7 mouse cellular contexts compared by ENCODE assay signal in the genomic region with DNA sequence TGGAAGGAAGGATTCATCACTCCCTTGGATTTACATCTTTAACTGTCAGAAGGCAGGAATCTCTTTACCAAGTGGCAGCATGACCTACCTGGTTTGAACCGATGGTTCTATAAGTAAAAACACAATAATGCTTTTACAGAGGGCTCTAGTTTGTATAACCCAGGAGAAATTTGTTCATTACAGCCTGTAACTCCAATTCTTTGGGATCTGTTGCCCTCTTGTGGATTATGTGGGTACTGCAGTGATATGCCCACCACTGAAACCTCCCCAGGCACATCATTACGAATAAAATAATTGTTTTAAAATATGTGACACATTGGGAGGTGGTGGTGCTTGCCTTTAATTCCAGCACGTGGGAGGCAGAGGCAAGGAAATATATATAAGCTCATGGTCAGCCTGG.
DNase-seq lines count a peak whose midpoint lies in the region; ATAC-seq and TF ChIP-seq lines count a peak whose summit lies in the region.

No protein-coding gene starts in this region.

- 17% methylated on average over 3 of the region's 3 CpGs for WGBS in forebrain, embryonic 14.5 days
- 6% methylated on average over 3 of the region's 3 CpGs for WGBS in lung, embryonic 14.5 days

- no peaks in the 10 kb centered on the region for H3K36me3 ChIP-seq in forebrain, embryonic 14.5 days (ENCODE audit: control insufficient read depth, insufficient read depth, low read length)
- no peaks in the 10 kb centered on the region for H3K36me3 ChIP-seq in lung, embryonic 14.5 days (ENCODE audit: insufficient read depth)

- H3K27me3 ChIP-seq in forebrain, embryonic 14.5 days (replicated peaks; ENCODE audit: control insufficient read depth, insufficient read depth, low read length): no peaks in the 10 kb centered on the region
- no peaks in the 10 kb centered on the region for H3K27me3 ChIP-seq in lung, embryonic 14.5 days (ENCODE audit: insufficient read depth, low read length)

- TF ChIP-seq CTCF in lung, embryonic 14.5 days (IDR thresholded peaks at IDR 0.05; ENCODE audit: low read depth): peak; percentile 84

- no peak overlapping the region for H3K9ac ChIP-seq in forebrain, embryonic 14.5 days (ENCODE audit: low read length)
- no peak overlapping the region for H3K9ac ChIP-seq in lung, embryonic 14.5 days

- H3K4me1 ChIP-seq in forebrain, embryonic 14.5 days (ENCODE audit: control insufficient read depth, insufficient read depth, low read length): no peaks in the 10 kb centered on the region
- H3K4me1 ChIP-seq in lung, embryonic 14.5 days (ENCODE audit: insufficient read depth): no peaks in the 10 kb centered on the region

- DNase-seq in urinary bladder, postnatal 25 days (ENCODE audit: low spot score): peak; percentile 45
- DNase-seq in urinary bladder, postnatal 10 days (ENCODE audit: low spot score): no peak
- DNase-seq in c-Kit-positive CD71-negative TER-119-negative erythroid progenitor cells, embryonic 14.5 days (ENCODE audit: low read depth): peak; percentile 34
- DNase-seq in forebrain, embryonic 14.5 days (ENCODE audit: low spot score): peak; percentile 73
- DNase-seq in kidney, postnatal 4 days: peak; percentile 49 to 52
- peak; percentile 81 for DNase-seq in lung, embryonic 14.5 days
- peak; percentile 74 to 79 for DNase-seq in right cerebral cortex, adult 2 months (ENCODE audit: low spot score in 2 of 2)

- no peaks in the 10 kb centered on the region for H3K9me3 ChIP-seq in forebrain, embryonic 14.5 days (replicated peaks; ENCODE audit: control insufficient read depth, low read length)
- no peaks in the 10 kb centered on the region for H3K9me3 ChIP-seq in lung, embryonic 14.5 days (ENCODE audit: low read depth, low read length)

- peak; percentile 60 for ATAC-seq in forebrain, embryonic 14.5 days
- ATAC-seq in lung, embryonic 14.5 days (ENCODE audit: insufficient read depth): no peak

- no peak overlapping the region for H3K27ac ChIP-seq in forebrain, embryonic 14.5 days (ENCODE audit: low read depth, low read length)
- H3K27ac ChIP-seq in lung, embryonic 14.5 days (ENCODE audit: low read depth): no peak overlapping the region

- H3K4me3 ChIP-seq in forebrain, embryonic 14.5 days (ENCODE audit: low read depth, low read length): no peak overlapping the region
- no peak overlapping the region for H3K4me3 ChIP-seq in lung, embryonic 14.5 days (ENCODE audit: low read depth, low read length)

- H3K4me2 ChIP-seq in forebrain, embryonic 14.5 days (ENCODE audit: low read length): no peak overlapping the region
- no peak overlapping the region for H3K4me2 ChIP-seq in lung, embryonic 14.5 days
